Mouse (Mus musculus): ENCODE results near the gene Slc9a8.

Gene Slc9a8

GRCm38 (mm10) chr2:167510485-167510884, 89.0 kb downstream of the Slc9a8 start:
- DNase-seq (ENCODE audit: low spot score): no peak

GRCm38 (mm10) chr2:167512365-167512764, 90.9 kb downstream of the Slc9a8 start:
- no peak for DNase-seq (ENCODE audit: low spot score)

- no peak for DNase-seq (ENCODE audit: low spot score)
Observed at GRCm38 (mm10) chr2:167512970-167513369, 91.5 kb downstream of the Slc9a8 start.

DNA sequence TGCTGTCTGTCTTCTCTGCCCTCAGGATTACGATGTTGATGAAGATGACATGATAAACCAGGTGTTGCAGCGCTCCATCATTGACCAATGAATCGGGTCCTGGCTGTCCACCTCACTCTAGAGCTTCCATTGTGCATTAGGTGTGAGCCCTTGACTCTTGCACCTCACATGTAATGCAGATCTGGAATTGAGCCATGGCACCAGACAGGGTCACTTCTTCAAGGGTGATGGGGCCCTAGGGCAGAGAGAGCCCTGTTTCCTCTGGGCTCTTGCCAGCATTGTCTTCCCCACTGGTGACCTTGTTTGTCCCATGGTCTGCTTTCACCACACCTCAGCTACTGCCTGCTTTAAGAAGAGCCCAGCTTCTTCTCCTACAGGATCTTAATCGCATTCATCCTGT, 93.1 kb downstream of the Slc9a8 start:
- no peak for DNase-seq (ENCODE audit: low spot score)

- DNase-seq (ENCODE audit: low spot score): no peak
Observed at GRCm38 (mm10) chr2:167515688-167516087, 94.2 kb downstream of the Slc9a8 start.

- DNase-seq (ENCODE audit: low spot score): no peak
Observed at GRCm38 (mm10) chr2:167519606-167520252, 98.2 kb downstream of the Slc9a8 start.

All from ovary, postnatal 14 days (tissue).